Mouse (Mus musculus): ENCODE measurements around the gene Runx3. TPM values are rescaled to one million over a fixed set of nuclear protein-coding genes. Genes with fewer than 3 reads are reported as not detected.

Runx3 gene
- total RNA-seq (2021) = under 1 TPM in 1 of 2 experiments, not detected in 1; 0.14 TPM
- long read RNA-seq, experiment 1, partial matches to known transcripts = 0 of 1 reads
- long read RNA-seq, experiment 1, other reads (novel, unspliced or antisense) = 0 of 1 reads
- long read RNA-seq, experiment 2 = 0 reads

DNA sequence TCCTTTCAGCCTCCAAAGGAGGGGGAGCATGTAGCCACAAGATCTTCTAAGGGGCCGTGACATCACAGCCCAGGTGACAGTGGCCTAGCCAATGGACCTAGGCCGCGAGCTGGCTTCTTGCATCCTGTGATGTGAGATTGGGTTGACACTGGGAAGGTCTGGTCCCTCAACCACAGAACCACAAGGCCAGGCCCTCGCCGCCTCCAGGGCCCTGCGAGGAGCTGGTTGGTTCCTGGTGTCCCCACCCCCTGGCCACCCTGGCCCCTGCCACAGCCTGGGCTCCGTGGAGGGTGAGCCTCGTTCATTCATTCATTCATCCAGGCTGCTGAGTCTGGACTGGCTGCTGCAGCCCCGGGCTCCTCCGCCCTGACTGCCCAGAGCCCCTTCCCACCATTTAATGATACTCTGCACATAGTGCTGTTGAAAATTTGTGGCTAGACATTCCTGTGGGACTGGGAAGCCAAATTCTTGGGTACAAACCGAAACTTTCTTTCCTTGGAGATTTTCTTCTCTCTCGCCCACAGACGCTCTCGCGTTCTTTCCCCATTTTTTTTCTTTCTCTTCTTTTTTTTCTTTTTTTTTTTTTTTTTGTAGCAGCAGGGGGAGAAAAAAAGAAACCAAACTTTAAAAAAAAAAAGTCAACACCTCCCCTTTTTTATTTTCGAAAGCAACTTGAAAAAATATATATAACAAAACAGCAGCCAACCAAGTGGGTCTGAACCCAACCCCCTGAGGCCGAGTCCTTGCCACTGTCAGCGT, at the start of gene Runx3:
Gene Runx3, plus strand, starts transcription at position 311 of the 759 bp plus-strand sequence.
- no peak for TF ChIP-seq CTCF (IDR thresholded peaks at IDR 0.05)
- Histone ChIP-seq H3K4me3 (no peak within 1 kb of the TSS), H3K27ac (no peak within 1 kb of the TSS)
- intact Hi-C loops (cut with DNase I) = no loop called here
- DNase-seq (ENCODE audit: extremely low spot score in 1 of 2, low spot score in 2 of 2) = no peak

GRCm38 (mm10) chr4:135072671-135073070, 47.8 kb upstream of the Runx3 start:
- Histone ChIP-seq H3K27ac (no peak overlapping the region), H3K4me3 (no peak overlapping the region)
- no peak for TF ChIP-seq CTCF (IDR thresholded peaks at IDR 0.05)
- intact Hi-C loops (cut with DNase I) = no loop called here
- no peak for DNase-seq (ENCODE audit: extremely low spot score in 1 of 2, low spot score in 2 of 2)

- Histone ChIP-seq H3K4me3 (no peak overlapping the region), H3K27ac (no peak overlapping the region)
- TF ChIP-seq CTCF (IDR thresholded peaks at IDR 0.05) = no peak
- intact Hi-C loops (cut with DNase I) = no loop called here
- DNase-seq (ENCODE audit: extremely low spot score in 1 of 2, low spot score in 2 of 2) = no peak
Measured at GRCm38 (mm10) chr4:135073523-135073922, 46.9 kb upstream of the Runx3 start.

DNA sequence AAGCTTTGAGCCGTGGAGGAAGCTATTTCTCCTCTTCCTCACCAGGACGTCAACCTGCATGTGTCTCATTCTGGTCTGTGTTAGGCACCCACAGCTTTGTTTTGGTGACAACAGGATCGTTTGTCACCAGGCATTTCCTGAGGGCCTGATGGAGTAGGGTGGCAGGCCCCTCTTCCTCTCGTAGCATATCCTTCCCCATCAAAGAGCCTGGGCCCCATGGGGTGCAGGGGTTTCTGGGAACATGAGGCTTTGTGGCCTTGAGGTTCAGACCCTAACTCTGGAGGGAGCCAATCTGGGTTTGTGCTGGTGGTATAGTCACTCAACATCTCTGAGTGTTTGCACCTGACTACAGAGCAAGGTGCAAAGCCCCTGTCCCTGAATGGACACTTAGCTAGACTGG, 45.8 kb upstream of the Runx3 start:
- intact Hi-C loops (cut with DNase I) = no loop called here
- Histone ChIP-seq H3K27ac (no peak overlapping the region), H3K4me3 (no peak overlapping the region)
- DNase-seq (ENCODE audit: extremely low spot score in 1 of 2, low spot score in 2 of 2) = no peak
- no peak for TF ChIP-seq CTCF (IDR thresholded peaks at IDR 0.05)

GRCm38 (mm10) chr4:135075360-135075759, 45.1 kb upstream of the Runx3 start:
- Histone ChIP-seq H3K27ac (no peak overlapping the region), H3K4me3 (no peak overlapping the region)
- DNase-seq (ENCODE audit: extremely low spot score in 1 of 2, low spot score in 2 of 2) = no peak
- intact Hi-C loops (cut with DNase I) = no loop called here
- TF ChIP-seq CTCF (IDR thresholded peaks at IDR 0.05) = no peak

- H3K27ac ChIP-seq = no peak overlapping the region
- TF ChIP-seq CTCF (IDR thresholded peaks at IDR 0.05) = no peak
- intact Hi-C loops (cut with DNase I) = no loop called here
- no peak overlapping the region for H3K4me3 ChIP-seq
- no peak for DNase-seq (ENCODE audit: extremely low spot score in 1 of 2, low spot score in 2 of 2)
Measured at GRCm38 (mm10) chr4:135076611-135077010, 43.8 kb upstream of the Runx3 start.

GRCm38 (mm10) chr4:135077196-135077595, 43.3 kb upstream of the Runx3 start:
- intact Hi-C loops (cut with DNase I) = no loop called here
- no peak overlapping the region for H3K27ac ChIP-seq

GRCm38 (mm10) chr4:135079859-135080640, 40.4 kb upstream of the Runx3 start:
- no peak for TF ChIP-seq CTCF (IDR thresholded peaks at IDR 0.05)
- H3K27ac ChIP-seq = no peak overlapping the region
- intact Hi-C loops (cut with DNase I) = loop anchor here (1.0 kb wide), 1 partner anchor 43 kb away; no protein-coding TSS in a partner anchor
- H3K4me3 ChIP-seq = no peak overlapping the region
- DNase-seq (ENCODE audit: extremely low spot score in 1 of 2, low spot score in 2 of 2) = no peak

More at GRCm38 (mm10) chr4:135077196-135077595, 43.3 kb upstream of the Runx3 start:
- no peak overlapping the region for H3K4me3 ChIP-seq
- DNase-seq (ENCODE audit: extremely low spot score in 1 of 2, low spot score in 2 of 2) = no peak
- TF ChIP-seq CTCF (IDR thresholded peaks at IDR 0.05) = no peak

DNA sequence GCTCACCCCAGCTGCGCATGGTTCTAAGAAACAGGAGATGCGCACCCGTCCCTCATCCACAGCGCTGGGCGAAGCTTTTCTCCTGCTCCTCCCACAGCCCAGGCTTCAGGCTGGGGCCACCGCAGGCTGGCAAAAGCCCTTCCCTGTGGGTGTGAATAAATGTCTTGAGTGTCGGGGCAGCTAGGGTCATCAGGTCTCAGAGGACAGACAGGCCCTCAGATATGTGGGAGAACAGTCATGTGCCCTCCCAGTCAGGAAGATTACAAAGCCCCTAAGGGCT, 39.9 kb upstream of the Runx3 start:
- no peak overlapping the region for H3K27ac ChIP-seq
- intact Hi-C loops (cut with DNase I) = no loop called here
- TF ChIP-seq CTCF (IDR thresholded peaks at IDR 0.05) = no peak
- no peak for DNase-seq (ENCODE audit: extremely low spot score in 1 of 2, low spot score in 2 of 2)
- no peak overlapping the region for H3K4me3 ChIP-seq

DNA sequence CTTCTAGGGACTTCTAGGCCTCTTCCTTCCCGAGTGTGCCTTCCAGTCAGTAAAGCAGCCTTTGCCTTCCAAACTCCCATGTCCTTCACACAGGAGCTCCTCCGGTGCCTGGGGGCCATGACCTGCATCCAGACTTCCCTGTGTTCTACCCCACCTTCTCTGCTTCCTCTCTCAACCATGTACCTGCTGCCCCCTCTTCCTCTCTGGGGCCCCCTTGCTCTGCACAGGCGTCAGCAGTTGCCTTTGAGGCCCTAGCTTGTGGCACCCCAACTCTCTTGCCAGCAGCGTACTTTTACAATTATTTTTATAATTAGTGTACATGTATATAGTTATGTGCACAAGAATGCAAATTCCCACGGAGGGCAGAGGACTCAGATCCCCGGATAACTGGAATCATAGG, 37.4 kb upstream of the Runx3 start:
- intact Hi-C loops (cut with DNase I) = no loop called here
- no peak for DNase-seq (ENCODE audit: extremely low spot score in 1 of 2, low spot score in 2 of 2)
- Histone ChIP-seq H3K27ac (no peak overlapping the region), H3K4me3 (no peak overlapping the region)
- TF ChIP-seq CTCF (IDR thresholded peaks at IDR 0.05) = no peak

GRCm38 (mm10) chr4:135085077-135085853, 35.2 kb upstream of the Runx3 start:
- no peak for DNase-seq (ENCODE audit: extremely low spot score in 1 of 2, low spot score in 2 of 2)
- Histone ChIP-seq H3K27ac (no peak overlapping the region), H3K4me3 (no peak overlapping the region)
- TF ChIP-seq CTCF (IDR thresholded peaks at IDR 0.05) = peak; percentile 19
- intact Hi-C loops (cut with DNase I) = no loop called here

DNA sequence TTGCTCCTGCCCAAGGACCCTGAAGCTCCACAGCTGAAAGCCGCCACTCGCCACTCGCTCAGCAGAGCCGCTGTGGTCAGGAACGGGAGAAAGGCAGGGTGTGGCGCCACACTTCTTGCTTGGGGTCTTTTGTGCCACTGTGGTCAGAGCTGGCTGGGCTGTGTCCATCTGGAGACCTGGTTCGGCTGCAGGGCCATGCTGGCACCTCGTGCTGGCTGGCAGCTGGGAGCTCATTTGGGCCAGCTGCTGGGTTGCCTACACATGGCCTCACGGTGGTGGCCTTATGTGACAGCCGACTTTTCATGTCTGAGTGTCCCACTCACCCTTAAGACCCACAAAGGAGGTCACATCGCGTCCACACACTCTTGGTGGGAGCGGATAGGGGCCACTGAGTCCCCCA, 29.8 kb upstream of the Runx3 start:
- intact Hi-C loops (cut with DNase I) = no loop called here
- H3K27ac ChIP-seq = no peak overlapping the region
- H3K4me3 ChIP-seq = no peak overlapping the region
- no peak for DNase-seq (ENCODE audit: extremely low spot score in 1 of 2, low spot score in 2 of 2)
- TF ChIP-seq CTCF (IDR thresholded peaks at IDR 0.05) = no peak
